Mouse (Mus musculus) monocyte, adult 2 months (primary cell): ENCODE results near the gene Vkorc1.

Source experiments
- DNase-seq, 2 experiments: peaks; one replicate each; pipeline ENCODE4 v3.0.0; 2022; ENCODE audit warnings: low spot score in 2 of 2, low read depth in 1 of 2

Gene Vkorc1

GRCm38 (mm10) chr7:127876467-127877348 lies 18.7 kb downstream of the Vkorc1 start, which contains the start of gene Zfp668:
Gene Zfp668, minus strand, starts transcription at chr7:127876828.
- DNase-seq: peak; percentile 68 to 82

GRCm38 (mm10) chr7:127876041-127876466 lies 19.4 kb downstream of the Vkorc1 start, which contains the start of gene Zfp646:
Gene Zfp646, plus strand, starts transcription at chr7:127876221.
- peak; percentile 56 to 58 for DNase-seq

- peak; percentile 66 to 79 for DNase-seq
Measured at GRCm38 (mm10) chr7:127875627-127876001, 19.8 kb downstream of the Vkorc1 start.

GRCm38 (mm10) chr7:127874812-127875626 lies 20.4 kb downstream of the Vkorc1 start:
- no peak for DNase-seq

- no peak for DNase-seq
Measured at GRCm38 (mm10) chr7:127870136-127870821, 25.1 kb downstream of the Vkorc1 start.

- DNase-seq: no peak
Measured at GRCm38 (mm10) chr7:127869149-127869810, 26.1 kb downstream of the Vkorc1 start.

GRCm38 (mm10) chr7:127867641-127868040 lies 27.8 kb downstream of the Vkorc1 start:
- no peak for DNase-seq

GRCm38 (mm10) chr7:127866434-127866833 lies 29.0 kb downstream of the Vkorc1 start:
- DNase-seq: no peak

GRCm38 (mm10) chr7:127858258-127858657 lies 37.2 kb downstream of the Vkorc1 start:
- DNase-seq: no peak

- DNase-seq: no peak
Measured at GRCm38 (mm10) chr7:127850906-127851305, 44.5 kb downstream of the Vkorc1 start.

GRCm38 (mm10) chr7:127849973-127850875 lies 45.2 kb downstream of the Vkorc1 start:
- DNase-seq: peak in 1 of 2 experiments; percentile 23
